Mouse (Mus musculus) myocyte (in vitro differentiated cells): ENCODE measurements around the gene Tnrc18.

Source experiments
- CEBPB ChIP-seq: IDR thresholded peaks from 2 replicates; pipeline ENCODE4 v1.6.1; 2011; ENCODE audit warnings: mild to moderate bottlenecking, moderate library complexity; ENCODE audit not compliant: poor library complexity, insufficient read depth, severe bottlenecking
- MYOD1 ChIP-seq, 3 experiments: IDR thresholded peaks; one replicate each; pipeline ENCODE4 v1.6.1; 2011; ENCODE audit warnings: control low read depth in 2 of 3, low read depth in 2 of 3, mild to moderate bottlenecking in 2 of 3, moderate library complexity in 1 of 3; ENCODE audit not compliant: insufficient read length in 2 of 3, control insufficient read depth in 1 of 3
- POLR2A ChIP-seq: IDR thresholded peaks from one replicate; pipeline ENCODE4 v1.6.1; 2011; ENCODE audit warnings: low read depth, mild to moderate bottlenecking, control low read depth, moderate library complexity; ENCODE audit not compliant: insufficient read length
- POLR2AphosphoS2 ChIP-seq: IDR thresholded peaks from one replicate; pipeline ENCODE4 v1.6.1; 2011; ENCODE audit warnings: low read depth, control low read depth; ENCODE audit not compliant: insufficient read length
- TCF3 ChIP-seq: IDR thresholded peaks from one replicate; pipeline ENCODE4 v1.6.1; 2011; ENCODE audit warnings: low read depth, control low read depth; ENCODE audit not compliant: insufficient read length
- USF1 ChIP-seq: IDR thresholded peaks from one replicate; pipeline ENCODE4 v1.6.1; 2011; ENCODE audit warnings: low read depth, mild to moderate bottlenecking, control low read depth, moderate library complexity

- TF ChIP-seq POLR2AphosphoS2 (no peak), POLR2A (no peak), TCF3 (no peak), USF1 (no peak), CEBPB (no peak), MYOD1 (IDR thresholded peaks at IDR 0.05; ENCODE audit: control insufficient read depth in 1 of 3, insufficient read length in 2 of 3, low read depth in 2 of 3) (no peak)
Observed at GRCm38 (mm10) chr5:142759786-142760185, 57.7 kb downstream of the Tnrc18 start.
